Mouse (Mus musculus): ENCODE results near the gene Lmntd1. TPM values are rescaled to one million over a fixed set of nuclear protein-coding genes. Genes with fewer than 3 reads are reported as not detected.

The Lmntd1 gene
- polyA plus RNA-seq, 1 experiment from 2014 or later = 1.3 TPM

DNA sequence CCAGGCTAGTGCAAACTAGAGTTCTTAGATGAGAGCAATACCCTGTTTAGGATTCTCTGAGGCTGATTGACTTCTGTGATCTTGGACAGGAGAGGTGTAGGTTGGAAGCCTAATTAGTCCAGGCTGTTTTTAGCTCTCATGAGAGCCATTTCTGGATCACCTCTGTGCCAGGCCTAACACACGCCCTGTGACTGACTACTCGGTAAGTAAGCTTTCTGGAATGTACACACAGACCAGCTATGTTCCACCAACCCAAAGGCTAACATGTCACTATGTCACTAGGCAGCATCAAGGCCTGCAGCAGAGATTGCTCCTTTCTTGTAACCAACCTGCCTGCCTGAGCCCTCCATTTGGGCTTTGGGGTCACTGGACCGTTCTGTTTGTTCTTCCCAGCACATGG, 243.8 kb downstream of the Lmntd1 start:
- Histone ChIP-seq H3K27ac (replicated peaks; ENCODE audit: low read depth, low read length) (no peak overlapping the region), H3K9me3 (ENCODE audit: control insufficient read depth, low read length) (no peaks in the 10 kb centered on the region), H3K36me3 (ENCODE audit: control insufficient read depth, insufficient read depth, low read length) (no peaks in the 10 kb centered on the region), H3K4me1 (ENCODE audit: control insufficient read depth, insufficient read depth, low read length) (no peaks in the 10 kb centered on the region), H3K4me2 (ENCODE audit: low read length) (no peak overlapping the region), H3K4me3 (replicated peaks; ENCODE audit: low read depth, low read length) (no peak overlapping the region), H3K27me3 (ENCODE audit: control insufficient read depth, insufficient read depth, low read length) (no peaks in the 10 kb centered on the region), H3K9ac (replicated peaks; ENCODE audit: low read length) (no peak overlapping the region)
- 78% methylated on average over 3 of the region's 3 CpGs for WGBS
- ATAC-seq (ENCODE audit: low FRiP score, low TSS enrichment) (no peak), DNase-seq (no peak)

GRCm38 (mm10) chr6:145369290-145369689, 244.8 kb downstream of the Lmntd1 start:
- H3K4me3 ChIP-seq (replicated peaks; ENCODE audit: low read depth, low read length) = no peak overlapping the region
- WGBS = 76% methylated on average over 4 of the region's 4 CpGs
- H3K27me3 ChIP-seq (ENCODE audit: control insufficient read depth, insufficient read depth, low read length) = no peaks in the 10 kb centered on the region
- ATAC-seq (ENCODE audit: low FRiP score, low TSS enrichment) (no peak), DNase-seq (no peak)
- H3K4me2 ChIP-seq (ENCODE audit: low read length) = no peak overlapping the region
- no peaks in the 10 kb centered on the region for H3K36me3 ChIP-seq (ENCODE audit: control insufficient read depth, insufficient read depth, low read length)
- no peaks in the 10 kb centered on the region for H3K4me1 ChIP-seq (ENCODE audit: control insufficient read depth, insufficient read depth, low read length)
- H3K27ac ChIP-seq (replicated peaks; ENCODE audit: low read depth, low read length) = no peak overlapping the region
- H3K9me3 ChIP-seq (ENCODE audit: control insufficient read depth, low read length) = no peaks in the 10 kb centered on the region
- no peak overlapping the region for H3K9ac ChIP-seq (replicated peaks; ENCODE audit: low read length)

- Histone ChIP-seq H3K4me1 (ENCODE audit: control insufficient read depth, insufficient read depth, low read length) (no peaks in the 10 kb centered on the region), H3K27me3 (ENCODE audit: control insufficient read depth, insufficient read depth, low read length) (no peaks in the 10 kb centered on the region), H3K4me2 (ENCODE audit: low read length) (no peak overlapping the region), H3K9me3 (ENCODE audit: control insufficient read depth, low read length) (no peaks in the 10 kb centered on the region), H3K36me3 (ENCODE audit: control insufficient read depth, insufficient read depth, low read length) (no peaks in the 10 kb centered on the region), H3K27ac (replicated peaks; ENCODE audit: low read depth, low read length) (no peak overlapping the region), H3K9ac (replicated peaks; ENCODE audit: low read length) (no peak overlapping the region), H3K4me3 (replicated peaks; ENCODE audit: low read depth, low read length) (no peak overlapping the region)
- no peak for ATAC-seq (ENCODE audit: low FRiP score, low TSS enrichment)
- 96% methylated on average over 11 of the region's 11 CpGs for WGBS
- DNase-seq = no peak
Observed at GRCm38 (mm10) chr6:145366488-145366887, 247.6 kb downstream of the Lmntd1 start.

DNA sequence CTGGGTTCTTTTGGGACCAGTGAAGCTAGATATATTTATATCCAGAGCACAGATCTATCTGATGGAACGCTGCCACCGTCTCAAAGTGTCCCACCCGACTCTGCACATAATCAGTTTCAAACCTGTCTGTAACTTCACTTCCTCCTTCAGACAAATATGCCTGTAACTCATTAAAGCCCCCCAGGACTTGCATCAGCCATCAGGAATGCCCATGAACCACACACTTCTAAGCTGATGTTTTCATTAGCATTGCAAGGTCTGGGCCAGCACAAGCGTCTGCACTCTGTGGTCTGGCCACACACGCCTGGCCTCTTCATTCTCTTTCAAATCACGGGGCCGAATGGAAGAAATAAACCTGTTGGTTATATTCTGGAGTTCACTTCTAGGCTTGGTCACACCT, 250.4 kb downstream of the Lmntd1 start:
- no peak overlapping the region for H3K27ac ChIP-seq (replicated peaks; ENCODE audit: low read depth, low read length)
- H3K4me1 ChIP-seq (ENCODE audit: control insufficient read depth, insufficient read depth, low read length) = 0 out of 2 replicates have a peak, but pooled peaks cover 4% of the 10 kb centered on the region
- no peak for ATAC-seq (ENCODE audit: low FRiP score, low TSS enrichment)
- H3K27me3 ChIP-seq (ENCODE audit: control insufficient read depth, insufficient read depth, low read length) = no peaks in the 10 kb centered on the region
- 85% methylated on average over 7 of the region's 7 CpGs for WGBS
- no peak overlapping the region for H3K4me3 ChIP-seq (replicated peaks; ENCODE audit: low read depth, low read length)
- H3K36me3 ChIP-seq (ENCODE audit: control insufficient read depth, insufficient read depth, low read length) = no peaks in the 10 kb centered on the region
- H3K9ac ChIP-seq (replicated peaks; ENCODE audit: low read length) = no peak overlapping the region
- no peaks in the 10 kb centered on the region for H3K9me3 ChIP-seq (ENCODE audit: control insufficient read depth, low read length)
- H3K4me2 ChIP-seq (ENCODE audit: low read length) = no peak overlapping the region
- DNase-seq = no peak

GRCm38 (mm10) chr6:145361109-145361694, 252.9 kb downstream of the Lmntd1 start:
- H3K4me3 ChIP-seq (replicated peaks; ENCODE audit: low read depth, low read length) = no peak overlapping the region
- no peak overlapping the region for H3K9ac ChIP-seq (replicated peaks; ENCODE audit: low read length)
- H3K4me1 ChIP-seq (ENCODE audit: control insufficient read depth, insufficient read depth, low read length) = 0 out of 2 replicates have a peak, but pooled peaks cover 4% of the 10 kb centered on the region
- H3K36me3 ChIP-seq (ENCODE audit: control insufficient read depth, insufficient read depth, low read length) = no peaks in the 10 kb centered on the region
- H3K9me3 ChIP-seq (ENCODE audit: control insufficient read depth, low read length) = no peaks in the 10 kb centered on the region
- no peak for ATAC-seq (ENCODE audit: low FRiP score, low TSS enrichment)
- H3K27me3 ChIP-seq (ENCODE audit: control insufficient read depth, insufficient read depth, low read length) = no peaks in the 10 kb centered on the region
- no peak for DNase-seq
- no peak overlapping the region for H3K27ac ChIP-seq (replicated peaks; ENCODE audit: low read depth, low read length)
- H3K4me2 ChIP-seq (ENCODE audit: low read length) = no peak overlapping the region
- 71% methylated on average over 12 of the region's 12 CpGs for WGBS

DNA sequence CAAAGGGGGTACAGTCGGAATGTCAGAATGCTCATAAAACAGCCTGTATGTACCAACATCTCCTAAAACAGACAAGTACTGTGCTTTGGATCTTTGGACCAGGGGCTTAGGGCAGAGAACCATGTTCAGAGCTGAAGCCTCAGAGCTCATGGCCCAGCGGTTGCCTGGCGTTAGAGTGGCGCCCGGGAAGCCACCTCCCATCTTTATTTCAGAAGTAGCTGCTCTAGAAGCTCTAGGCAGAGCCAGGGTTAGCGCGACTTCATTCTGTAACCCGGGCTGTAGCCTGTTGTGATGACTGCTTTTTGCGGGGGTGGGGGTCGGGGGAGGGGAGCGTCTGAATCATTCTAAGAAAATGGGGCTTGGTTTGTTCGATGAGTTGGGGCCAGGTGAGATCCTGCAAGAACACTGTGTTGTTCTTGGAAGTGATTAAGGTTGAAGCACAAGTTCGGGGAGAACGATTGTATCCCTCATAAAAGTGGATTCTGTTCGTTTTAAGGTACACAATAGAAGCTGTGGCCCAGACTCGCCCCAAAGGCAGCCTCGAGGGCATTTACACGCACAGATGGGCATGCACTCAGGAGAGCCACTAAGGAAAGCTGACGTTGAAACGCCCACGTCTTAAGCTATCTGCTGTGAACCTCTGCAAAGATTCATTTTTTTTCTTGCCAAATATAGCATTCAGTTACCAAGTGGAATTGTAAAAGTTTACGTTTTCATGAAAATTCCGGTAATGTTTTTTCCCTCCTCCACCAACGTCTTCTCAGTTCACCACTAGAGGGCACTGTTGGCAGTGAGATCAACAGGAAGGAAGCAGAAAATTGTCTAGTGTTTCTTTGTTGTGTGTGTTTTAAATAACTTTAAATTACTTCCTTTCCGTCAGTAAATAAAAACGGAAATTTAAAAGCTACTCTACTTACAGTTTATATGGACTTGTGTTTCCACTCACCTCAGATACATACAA, 254.4 kb downstream of the Lmntd1 start:
- no peak for ATAC-seq (ENCODE audit: low FRiP score, low TSS enrichment)
- Histone ChIP-seq H3K27me3 (ENCODE audit: control insufficient read depth, insufficient read depth, low read length) (no peaks in the 10 kb centered on the region), H3K4me2 (ENCODE audit: low read length) (0 out of 2 replicates have a peak overlapping the region, but pooled peaks have one; percentile 12), H3K36me3 (ENCODE audit: control insufficient read depth, insufficient read depth, low read length) (no peaks in the 10 kb centered on the region), H3K4me3 (replicated peaks; ENCODE audit: low read depth, low read length) (no peak overlapping the region), H3K27ac (replicated peaks; ENCODE audit: low read depth, low read length) (no peak overlapping the region), H3K9ac (replicated peaks; ENCODE audit: low read length) (no peak overlapping the region), H3K9me3 (ENCODE audit: control insufficient read depth, low read length) (no peaks in the 10 kb centered on the region), H3K4me1 (ENCODE audit: control insufficient read depth, insufficient read depth, low read length) (0 out of 2 replicates have a peak, but pooled peaks cover 4% of the 10 kb centered on the region)
- WGBS = 39% methylated on average over 26 of the region's 26 CpGs
- DNase-seq = peak; percentile 89

GRCm38 (mm10) chr6:145358001-145358400, 256.1 kb downstream of the Lmntd1 start:
- no peak overlapping the region for H3K4me2 ChIP-seq (ENCODE audit: low read length)

DNA sequence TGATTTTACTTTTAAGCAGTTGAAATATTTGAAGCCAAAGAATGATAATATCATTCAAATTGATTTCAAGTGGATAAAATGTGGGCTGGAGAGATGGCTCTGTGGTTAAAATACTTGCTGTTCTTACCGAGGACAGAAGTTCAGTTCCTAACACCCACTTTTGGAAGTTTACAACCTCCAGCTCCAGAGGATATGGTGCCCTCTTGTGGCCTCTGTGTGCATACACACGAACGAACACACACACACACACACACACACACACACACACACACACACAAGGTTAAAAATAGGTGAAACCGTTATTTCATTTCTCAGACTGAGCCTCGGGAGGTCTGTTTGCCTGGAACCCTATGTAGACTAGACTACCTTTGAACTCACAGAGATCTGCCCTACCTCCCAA, 260.3 kb downstream of the Lmntd1 start:
- Histone ChIP-seq H3K27me3 (ENCODE audit: control insufficient read depth, insufficient read depth, low read length) (no peaks in the 10 kb centered on the region), H3K4me3 (replicated peaks; ENCODE audit: low read depth, low read length) (no peak overlapping the region), H3K27ac (replicated peaks; ENCODE audit: low read depth, low read length) (no peak overlapping the region), H3K36me3 (ENCODE audit: control insufficient read depth, insufficient read depth, low read length) (no peaks in the 10 kb centered on the region), H3K9ac (replicated peaks; ENCODE audit: low read length) (no peak overlapping the region), H3K4me2 (ENCODE audit: low read length) (no peak overlapping the region), H3K9me3 (ENCODE audit: control insufficient read depth, low read length) (no peaks in the 10 kb centered on the region), H3K4me1 (ENCODE audit: control insufficient read depth, insufficient read depth, low read length) (no peaks in the 10 kb centered on the region)
- DNase-seq (no peak), ATAC-seq (ENCODE audit: low FRiP score, low TSS enrichment) (no peak)
- WGBS = 92% methylated on average over 5 of the region's 5 CpGs

More at GRCm38 (mm10) chr6:145358001-145358400, 256.1 kb downstream of the Lmntd1 start:
- H3K27me3 ChIP-seq (ENCODE audit: control insufficient read depth, insufficient read depth, low read length) = no peaks in the 10 kb centered on the region
- no peak overlapping the region for H3K4me3 ChIP-seq (replicated peaks; ENCODE audit: low read depth, low read length)
- 74% methylated on average over 9 of the region's 9 CpGs for WGBS
- ATAC-seq (ENCODE audit: low FRiP score, low TSS enrichment) = no peak
- H3K9me3 ChIP-seq (ENCODE audit: control insufficient read depth, low read length) = no peaks in the 10 kb centered on the region
- no peak overlapping the region for H3K9ac ChIP-seq (replicated peaks; ENCODE audit: low read length)
- H3K27ac ChIP-seq (replicated peaks; ENCODE audit: low read depth, low read length) = no peak overlapping the region; the same call in 1 of the 2 replicates
- no peaks in the 10 kb centered on the region for H3K36me3 ChIP-seq (ENCODE audit: control insufficient read depth, insufficient read depth, low read length)
- no peak for DNase-seq
- H3K4me1 ChIP-seq (ENCODE audit: control insufficient read depth, insufficient read depth, low read length) = 0 out of 2 replicates have a peak, but pooled peaks cover 4% of the 10 kb centered on the region
